Mouse (Mus musculus) ovary, postnatal 10 days (tissue): ENCODE measurements around the gene Itprid1.

ENCODE experiments used
- DNase-seq: peaks from one replicate; pipeline ENCODE4 v3.0.0; 2022; ENCODE audit warnings: low spot score

Gene Itprid1

DNA sequence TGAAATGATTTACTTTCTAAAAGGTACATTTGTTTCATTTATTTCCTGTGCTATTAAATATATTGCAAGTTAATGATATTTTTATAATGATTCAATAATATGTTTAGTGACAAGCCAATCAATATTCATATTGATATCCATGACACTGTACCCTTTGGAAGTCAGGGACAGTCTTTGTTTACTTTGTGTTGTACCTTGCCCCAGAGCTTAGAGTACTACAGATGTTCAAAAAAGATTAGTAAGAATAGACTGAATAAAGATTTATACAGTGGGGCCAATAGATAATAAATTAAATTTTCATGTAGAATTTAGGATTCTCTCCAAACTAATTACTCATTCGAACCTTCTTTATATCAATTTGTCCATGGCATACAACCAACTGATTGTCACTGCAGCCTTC lies 50.9 kb downstream of the Itprid1 start:
- no peak for DNase-seq

DNA sequence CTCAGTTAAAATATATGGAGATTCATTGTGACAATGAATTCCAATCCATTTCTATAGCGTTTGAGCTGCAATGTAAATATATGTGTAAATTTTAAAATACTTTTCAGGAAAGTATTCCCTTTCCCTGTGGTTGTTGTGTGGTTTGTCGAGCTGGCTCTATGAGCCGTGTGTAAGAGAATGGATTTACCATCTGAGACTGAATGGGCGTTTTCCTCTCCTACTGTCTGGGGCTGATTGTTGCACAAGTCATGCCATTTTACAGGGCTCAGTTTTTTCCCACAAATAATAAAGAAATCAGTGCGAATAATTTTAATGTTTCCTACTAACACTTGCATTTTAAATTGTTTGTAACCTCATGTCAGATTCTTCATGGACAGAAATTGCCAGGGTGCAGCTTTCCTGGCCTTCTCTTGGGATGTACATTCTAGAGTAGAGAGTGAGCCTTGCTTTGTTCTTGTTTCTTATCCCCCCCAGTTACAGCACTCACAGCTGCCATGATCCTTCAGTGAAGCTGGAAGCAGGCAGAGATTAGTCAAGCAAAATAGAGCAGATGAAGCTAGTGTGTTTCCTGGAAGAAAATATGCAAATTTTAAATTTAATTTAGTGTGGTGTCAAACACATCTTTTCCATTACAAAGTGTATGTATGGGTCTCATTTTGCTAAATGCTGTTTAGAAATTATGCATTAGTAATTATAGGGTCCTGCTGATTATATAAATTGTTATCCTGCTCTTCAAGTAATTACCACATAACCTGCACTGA lies 65.1 kb downstream of the Itprid1 start:
- DNase-seq = no peak

DNA sequence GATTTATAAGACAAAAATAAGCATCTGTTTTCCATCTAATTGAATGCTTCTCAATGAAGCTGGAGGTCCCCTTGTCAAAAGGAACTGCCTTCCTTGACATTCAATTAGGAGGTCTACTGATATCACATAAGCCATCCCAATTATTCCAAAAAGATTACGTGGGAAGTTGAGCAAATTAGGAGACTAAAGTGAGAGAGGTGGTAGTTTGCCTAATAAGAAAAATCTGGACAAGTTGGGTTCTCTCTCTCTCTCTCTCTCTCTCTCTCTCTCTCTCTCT lies 65.6 kb downstream of the Itprid1 start:
- no peak for DNase-seq

- DNase-seq = no peak
These were observed 82.5 kb downstream of the Itprid1 start for GRCm38 (mm10) chr6:55919206-55919605.

DNA sequence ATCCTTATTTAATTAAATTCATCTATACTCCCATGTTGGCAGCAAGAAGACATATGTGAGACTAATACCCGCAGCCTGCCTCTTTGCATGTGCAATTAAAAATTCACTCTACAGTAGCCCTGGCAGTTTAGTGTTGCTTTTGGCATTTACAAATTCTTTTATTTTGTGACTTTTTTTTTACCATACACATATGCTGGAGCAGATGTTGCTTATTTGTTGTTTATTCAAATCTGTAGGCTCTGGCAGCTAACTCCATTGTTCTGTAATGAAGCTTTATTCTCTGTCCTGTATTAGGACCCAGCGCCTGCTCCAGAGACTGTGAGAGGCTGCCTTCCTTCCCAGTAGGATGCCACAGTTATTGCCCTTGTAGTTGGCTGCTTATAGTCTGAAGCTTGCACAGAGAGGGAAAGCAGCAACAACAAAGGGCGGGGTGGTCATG lies 83.6 kb downstream of the Itprid1 start:
- DNase-seq = no peak

GRCm38 (mm10) chr6:55920866-55921630 lies 84.4 kb downstream of the Itprid1 start:
- no peak for DNase-seq

- DNase-seq = no peak
These were observed 108.0 kb downstream of the Itprid1 start for GRCm38 (mm10) chr6:55944709-55945108.

- peak; percentile 4 for DNase-seq
These were observed 113.8 kb downstream of the Itprid1 start for GRCm38 (mm10) chr6:55950345-55951110.

DNA sequence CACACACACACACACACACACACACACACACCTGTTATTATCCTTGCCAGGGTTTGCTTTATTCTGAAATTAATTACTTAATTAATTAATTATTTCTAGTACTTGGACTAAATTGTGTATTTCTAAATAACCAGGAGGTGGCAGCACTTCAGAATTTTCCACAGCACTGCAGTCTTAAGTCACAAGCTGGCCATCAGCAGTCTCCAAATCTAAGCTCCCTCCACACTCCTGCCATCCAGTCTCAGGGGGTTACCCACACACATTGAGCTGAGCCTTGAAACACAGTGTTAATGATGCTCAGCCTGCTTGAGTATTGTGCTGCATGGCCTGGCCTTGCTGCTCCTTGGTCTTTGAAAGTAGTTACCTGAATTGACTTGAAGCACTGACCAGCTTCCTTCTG lies 136.3 kb downstream of the Itprid1 start:
- DNase-seq = no peak

DNA sequence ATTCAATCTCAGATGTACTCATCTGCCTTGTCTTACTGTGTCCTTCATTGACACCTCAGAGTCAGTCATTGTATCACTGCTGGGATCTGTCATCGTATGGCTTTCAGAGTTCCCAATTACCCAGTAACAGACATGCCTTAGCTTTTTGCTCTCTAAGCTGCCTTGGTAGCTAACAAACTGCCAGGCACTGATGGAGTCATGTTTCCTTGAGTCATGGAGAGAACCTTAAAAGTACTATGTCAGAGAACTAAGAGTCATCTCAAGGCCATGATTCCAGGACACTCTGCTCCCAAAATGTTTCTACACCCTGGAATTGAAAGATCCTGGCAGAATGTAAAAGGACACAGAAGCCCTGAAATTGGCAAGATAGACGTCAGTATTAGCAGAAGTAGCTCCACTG lies 143.1 kb downstream of the Itprid1 start:
- no peak for DNase-seq

DNA sequence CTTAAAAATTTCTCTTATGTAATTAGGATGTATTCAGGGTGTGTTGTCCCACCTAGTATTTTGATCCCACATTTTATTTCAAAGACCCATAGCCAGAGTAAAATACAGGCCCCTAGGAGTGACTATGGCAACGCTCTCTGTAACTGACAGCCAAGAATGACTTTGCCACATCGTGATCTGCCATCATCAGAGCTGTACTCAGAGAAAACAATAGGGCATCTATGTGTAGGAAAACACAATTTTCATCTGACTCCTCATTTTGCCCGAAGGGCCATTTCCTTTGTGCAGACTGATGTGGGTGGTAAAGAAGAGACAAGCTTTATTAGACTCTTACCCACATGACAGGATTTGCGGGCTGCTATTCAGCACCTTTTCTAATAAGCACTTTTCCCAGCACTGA lies 172.0 kb downstream of the Itprid1 start:
- no peak for DNase-seq

GRCm38 (mm10) chr6:56012384-56012783 lies 175.7 kb downstream of the Itprid1 start:
- no peak for DNase-seq

DNA sequence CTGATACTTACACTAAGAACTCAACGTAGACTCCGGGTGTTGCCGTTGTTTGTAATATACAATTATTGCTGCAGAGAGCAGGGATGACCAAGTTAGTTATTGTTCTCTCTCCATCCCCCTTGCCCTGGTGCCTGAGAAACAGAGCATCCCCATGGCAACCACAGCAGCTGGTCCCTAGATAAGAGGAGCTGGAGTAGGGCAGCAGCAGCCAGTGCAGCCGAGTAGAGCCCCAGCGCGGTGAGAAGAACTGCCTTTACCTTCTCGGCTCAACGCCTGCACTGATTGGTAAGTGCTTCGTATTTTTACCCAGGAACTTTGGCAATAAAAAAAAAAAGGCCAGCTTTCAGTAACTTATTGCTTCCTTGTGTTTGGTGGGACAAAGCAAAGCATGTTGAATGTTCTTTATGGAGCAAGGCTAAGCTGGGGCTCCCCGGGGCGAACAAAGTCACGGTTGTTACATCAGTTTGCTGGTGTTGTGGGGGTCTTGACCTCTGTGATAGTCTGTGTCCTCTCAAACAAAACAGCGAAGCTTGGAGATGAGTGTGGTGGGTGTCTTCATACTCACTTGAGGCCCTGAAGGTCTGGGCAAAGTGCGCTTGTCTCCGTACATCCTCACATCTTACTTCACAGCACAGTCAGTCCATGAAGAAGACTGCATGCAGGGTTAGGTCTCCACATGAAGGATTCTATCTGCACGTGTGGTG lies 180.7 kb downstream of the Itprid1 start, which contains the start of gene Ppp1r17:
Ppp1r17 (plus strand) TSS at position 207 of the 704 bp plus-strand sequence.
- DNase-seq = no peak

- no peak for DNase-seq
These were observed 182.9 kb downstream of the Itprid1 start for GRCm38 (mm10) chr6:56019632-56020031.

DNA sequence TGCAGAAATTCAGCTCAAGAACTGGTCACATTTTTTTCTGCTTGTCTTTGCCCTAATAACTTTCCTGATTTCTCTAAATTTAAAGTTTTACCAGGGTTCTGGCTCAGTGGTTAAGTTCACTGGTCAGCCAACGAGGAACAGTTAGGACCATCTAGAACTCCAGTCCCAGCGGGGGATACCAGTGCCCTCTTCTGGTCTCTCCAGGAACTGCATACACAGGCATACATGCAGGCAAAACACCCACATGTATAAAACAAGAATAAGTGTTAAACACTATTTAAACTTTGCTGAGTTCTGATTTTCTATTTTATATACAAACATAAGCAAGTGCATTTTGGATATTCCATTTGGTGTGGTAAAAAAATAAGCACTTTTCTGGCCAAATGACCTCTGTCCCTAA lies 188.8 kb downstream of the Itprid1 start:
- DNase-seq = no peak

GRCm38 (mm10) chr6:56027318-56027717 lies 190.6 kb downstream of the Itprid1 start:
- no peak for DNase-seq

DNA sequence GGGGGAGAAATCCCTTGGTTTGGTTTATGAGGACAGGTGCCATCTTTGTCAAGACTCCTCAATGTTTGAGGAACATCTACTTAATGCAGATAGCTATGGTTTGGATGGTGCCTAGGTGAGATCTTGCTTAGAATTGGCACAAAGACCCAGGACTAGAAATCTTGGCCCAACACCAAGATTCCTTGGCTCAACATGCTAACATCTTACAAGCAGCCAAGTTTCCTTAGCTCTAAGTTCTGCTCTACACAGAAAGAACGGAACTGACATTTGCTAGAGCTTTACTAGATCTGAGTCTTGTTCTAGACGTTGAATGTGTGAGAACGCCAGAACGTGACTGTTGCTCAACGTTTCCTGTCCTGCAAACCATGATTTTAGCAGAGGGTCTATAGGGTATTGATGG lies 191.3 kb downstream of the Itprid1 start:
- DNase-seq = no peak
